Mouse (Mus musculus): ENCODE measurements around the gene Rln3.

DNA sequence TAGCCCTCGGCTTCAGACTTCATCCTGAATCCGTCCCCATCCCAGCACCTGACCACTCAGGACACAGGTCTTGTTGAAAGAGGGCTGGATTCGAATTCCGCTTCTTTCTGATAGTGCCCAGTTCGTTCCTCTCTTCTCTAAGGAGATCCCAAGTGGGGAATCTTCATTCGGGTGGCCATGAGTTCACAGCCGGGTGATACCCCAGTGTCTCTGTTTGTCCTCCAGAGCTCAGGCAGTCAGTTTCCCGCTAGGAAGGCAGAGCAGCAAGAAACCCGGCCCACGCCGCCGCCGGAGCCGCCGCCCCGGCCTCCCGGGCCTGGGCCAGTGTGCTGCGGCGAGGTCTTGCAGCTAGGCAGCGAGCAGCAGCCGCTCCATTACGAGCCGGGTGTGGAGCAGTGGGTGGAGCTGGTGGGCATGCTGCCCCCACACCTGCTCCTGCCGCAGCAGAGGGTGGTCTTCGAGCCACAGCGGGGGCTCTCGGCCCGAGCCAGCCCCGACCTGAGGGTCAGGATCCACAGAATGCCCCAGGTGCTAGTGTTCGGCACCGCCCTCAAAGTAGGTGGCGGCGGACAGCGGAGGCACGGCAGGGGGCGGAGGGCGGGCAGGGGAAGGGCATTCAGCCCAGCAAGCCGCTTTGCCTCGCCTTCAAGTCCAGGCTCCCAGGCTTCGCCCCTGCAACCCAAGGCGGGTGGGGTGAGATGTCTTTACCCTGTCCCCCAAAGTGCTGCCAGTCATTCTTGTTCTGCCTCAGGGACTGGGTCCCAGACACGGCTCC is 39.7 kb upstream of the Rln3 start:
- TF ChIP-seq SMC3 (IDR thresholded peaks at IDR 0.05; ENCODE audit: low read depth, low read length), result no peak
- no peak for TF ChIP-seq HCFC1 (IDR thresholded peaks at IDR 0.05; ENCODE audit: low read depth, low read length)
- no peak for TF ChIP-seq CTCF (conservative IDR thresholded peaks at IDR 0.05 in 1 of 2, IDR thresholded peaks at IDR 0.05 in 1 of 2; ENCODE audit: low read depth in 2 of 2, low read length in 2 of 2)
- TF ChIP-seq EP300 (IDR thresholded peaks at IDR 0.05; ENCODE audit: low read length), result no peak
- TF ChIP-seq GABPA (IDR thresholded peaks at IDR 0.05; ENCODE audit: insufficient replicate concordance, low read depth, low read length), result no peak
- no peak for TF ChIP-seq POLR2A (IDR thresholded peaks at IDR 0.05; ENCODE audit: low read depth, low read length)
- no peak for TF ChIP-seq POLR2AphosphoS2 (IDR thresholded peaks at IDR 0.05; ENCODE audit: low read depth, low read length)
- TF ChIP-seq ZMIZ1 (IDR thresholded peaks at IDR 0.05; ENCODE audit: low read depth, low read length), result no peak
- no peak for TF ChIP-seq MEF2A (IDR thresholded peaks at IDR 0.05; ENCODE audit: borderline replicate concordance, low read depth, low read length)
- no peak for TF ChIP-seq RAD21 (IDR thresholded peaks at IDR 0.05; ENCODE audit: low read depth, low read length)
